Mouse (Mus musculus): ENCODE measurements around the gene Serinc5. TPM values are rescaled to one million over a fixed set of nuclear protein-coding genes. Genes with fewer than 3 reads are reported as not detected.

Serinc5 gene
- polyA plus RNA-seq, 1 experiment from 2014 or later = 11.0 TPM

GRCm38 (mm10) chr13:92711821-92712220 lies 100.9 kb downstream of the Serinc5 start:
- WGBS = 88% methylated on average over 1 of the region's 1 CpGs
- no peaks in the 10 kb centered on the region for H3K27me3 ChIP-seq (ENCODE audit: control insufficient read depth, insufficient read depth, low read length)
- no peak overlapping the region for H3K9ac ChIP-seq (ENCODE audit: low read length)
- no peak overlapping the region for H3K4me3 ChIP-seq (ENCODE audit: control insufficient read depth in 1 of 2, insufficient read depth in 1 of 2, low read depth in 1 of 2, low read length in 2 of 2)
- H3K4me1 ChIP-seq (ENCODE audit: control insufficient read depth in 2 of 2, insufficient read depth in 2 of 2, low read length in 2 of 2) = no peaks in the 10 kb centered on the region
- peaks cover 17% of the 10 kb centered on the region for H3K36me3 ChIP-seq (ENCODE audit: control insufficient read depth, insufficient read depth, low read length)
- no peaks in the 10 kb centered on the region for H3K9me3 ChIP-seq (ENCODE audit: control insufficient read depth, low read length)
- no peak overlapping the region for H3K27ac ChIP-seq (replicated peaks in 1 of 2; ENCODE audit: control insufficient read depth in 1 of 2, insufficient read depth in 1 of 2, low read depth in 2 of 2, low read length in 2 of 2)
- H3K4me2 ChIP-seq (ENCODE audit: low read length) = no peak overlapping the region
- no peak for ATAC-seq (ENCODE audit: insufficient number of reproducible peaks, insufficient read depth, low FRiP score, low read depth)

- WGBS = 79% methylated on average over 4 of the region's 4 CpGs
- no peak for ATAC-seq (ENCODE audit: insufficient number of reproducible peaks, insufficient read depth, low FRiP score, low read depth)
- Histone ChIP-seq H3K4me2 (ENCODE audit: low read length) (no peak overlapping the region), H3K9me3 (ENCODE audit: control insufficient read depth, low read length) (no peaks in the 10 kb centered on the region), H3K4me3 (ENCODE audit: control insufficient read depth in 1 of 2, insufficient read depth in 1 of 2, low read depth in 1 of 2, low read length in 2 of 2) (no peak overlapping the region), H3K27me3 (ENCODE audit: control insufficient read depth, insufficient read depth, low read length) (no peaks in the 10 kb centered on the region), H3K27ac (replicated peaks in 1 of 2; ENCODE audit: control insufficient read depth in 1 of 2, insufficient read depth in 1 of 2, low read depth in 2 of 2, low read length in 2 of 2) (no peak overlapping the region), H3K36me3 (ENCODE audit: control insufficient read depth, insufficient read depth, low read length) (peaks cover 10% of the 10 kb centered on the region), H3K4me1 (ENCODE audit: control insufficient read depth in 2 of 2, insufficient read depth in 2 of 2, low read length in 2 of 2) (no peaks in the 10 kb centered on the region), H3K9ac (ENCODE audit: low read length) (no peak overlapping the region)
Measured at GRCm38 (mm10) chr13:92712619-92713018, 101.7 kb downstream of the Serinc5 start.

GRCm38 (mm10) chr13:92717851-92718665 lies 107.2 kb downstream of the Serinc5 start:
- no peak for ATAC-seq (ENCODE audit: insufficient number of reproducible peaks, insufficient read depth, low FRiP score, low read depth)
- Histone ChIP-seq H3K4me3 (ENCODE audit: control insufficient read depth in 1 of 2, insufficient read depth in 1 of 2, low read depth in 1 of 2, low read length in 2 of 2) (no peak overlapping the region), H3K4me2 (ENCODE audit: low read length) (no peak overlapping the region), H3K36me3 (ENCODE audit: control insufficient read depth, insufficient read depth, low read length) (no peaks in the 10 kb centered on the region), H3K27ac (replicated peaks in 1 of 2; ENCODE audit: control insufficient read depth in 1 of 2, insufficient read depth in 1 of 2, low read depth in 2 of 2, low read length in 2 of 2) (no peak overlapping the region), H3K4me1 (ENCODE audit: control insufficient read depth in 2 of 2, insufficient read depth in 2 of 2, low read length in 2 of 2) (no peaks in the 10 kb centered on the region), H3K27me3 (ENCODE audit: control insufficient read depth, insufficient read depth, low read length) (no peaks in the 10 kb centered on the region), H3K9me3 (ENCODE audit: control insufficient read depth, low read length) (no peaks in the 10 kb centered on the region), H3K9ac (ENCODE audit: low read length) (no peak overlapping the region)
- 87% methylated on average over 3 of the region's 3 CpGs for WGBS

GRCm38 (mm10) chr13:92721006-92721405 lies 110.1 kb downstream of the Serinc5 start:
- Histone ChIP-seq H3K27ac (replicated peaks in 1 of 2; ENCODE audit: control insufficient read depth in 1 of 2, insufficient read depth in 1 of 2, low read depth in 2 of 2, low read length in 2 of 2) (no peak overlapping the region), H3K4me2 (ENCODE audit: low read length) (no peak overlapping the region), H3K9me3 (ENCODE audit: control insufficient read depth, low read length) (no peaks in the 10 kb centered on the region), H3K9ac (ENCODE audit: low read length) (no peak overlapping the region), H3K27me3 (ENCODE audit: control insufficient read depth, insufficient read depth, low read length) (no peaks in the 10 kb centered on the region), H3K4me1 (ENCODE audit: control insufficient read depth in 2 of 2, insufficient read depth in 2 of 2, low read length in 2 of 2) (no peaks in the 10 kb centered on the region), H3K36me3 (ENCODE audit: control insufficient read depth, insufficient read depth, low read length) (no peaks in the 10 kb centered on the region), H3K4me3 (ENCODE audit: control insufficient read depth in 1 of 2, insufficient read depth in 1 of 2, low read depth in 1 of 2, low read length in 2 of 2) (no peak overlapping the region)
- no peak for ATAC-seq (ENCODE audit: insufficient number of reproducible peaks, insufficient read depth, low FRiP score, low read depth)
- 74% methylated on average over 4 of the region's 4 CpGs for WGBS

- no peak overlapping the region for H3K27ac ChIP-seq (replicated peaks in 1 of 2; ENCODE audit: control insufficient read depth in 1 of 2, insufficient read depth in 1 of 2, low read depth in 2 of 2, low read length in 2 of 2)
- no peak for ATAC-seq (ENCODE audit: insufficient number of reproducible peaks, insufficient read depth, low FRiP score, low read depth)
- H3K27me3 ChIP-seq (ENCODE audit: control insufficient read depth, insufficient read depth, low read length) = no peaks in the 10 kb centered on the region
- no peak overlapping the region for H3K9ac ChIP-seq (ENCODE audit: low read length)
- H3K9me3 ChIP-seq (ENCODE audit: control insufficient read depth, low read length) = no peaks in the 10 kb centered on the region
- H3K36me3 ChIP-seq (ENCODE audit: control insufficient read depth, insufficient read depth, low read length) = no peaks in the 10 kb centered on the region
- no peaks in the 10 kb centered on the region for H3K4me1 ChIP-seq (ENCODE audit: control insufficient read depth in 2 of 2, insufficient read depth in 2 of 2, low read length in 2 of 2)
- no peak overlapping the region for H3K4me3 ChIP-seq (ENCODE audit: control insufficient read depth in 1 of 2, insufficient read depth in 1 of 2, low read depth in 1 of 2, low read length in 2 of 2)
- H3K4me2 ChIP-seq (ENCODE audit: low read length) = no peak overlapping the region
- WGBS = 51% methylated on average over 5 of the region's 5 CpGs
Measured at GRCm38 (mm10) chr13:92722389-92722788, 111.5 kb downstream of the Serinc5 start.

- WGBS = 35% methylated on average over 13 of the region's 13 CpGs
- Histone ChIP-seq H3K4me1 (ENCODE audit: control insufficient read depth in 2 of 2, insufficient read depth in 2 of 2, low read length in 2 of 2) (peaks cover 0 to 2% of the 10 kb centered on the region in 2 experiments; a peak in 2 of 4 replicates), H3K27ac (replicated peaks in 1 of 2; ENCODE audit: control insufficient read depth in 1 of 2, insufficient read depth in 1 of 2, low read depth in 2 of 2, low read length in 2 of 2) (no peak overlapping the region), H3K4me3 (ENCODE audit: control insufficient read depth in 1 of 2, insufficient read depth in 1 of 2, low read depth in 1 of 2, low read length in 2 of 2) (no peak overlapping the region), H3K4me2 (ENCODE audit: low read length) (peak overlapping the region; percentile 26), H3K27me3 (ENCODE audit: control insufficient read depth, insufficient read depth, low read length) (peaks cover 6% of the 10 kb centered on the region; the same call in 1 of the 2 replicates), H3K9me3 (ENCODE audit: control insufficient read depth, low read length) (no peaks in the 10 kb centered on the region), H3K36me3 (ENCODE audit: control insufficient read depth, insufficient read depth, low read length) (no peaks in the 10 kb centered on the region), H3K9ac (ENCODE audit: low read length) (no peak overlapping the region)
- no peak for ATAC-seq (ENCODE audit: insufficient number of reproducible peaks, insufficient read depth, low FRiP score, low read depth)
Measured at GRCm38 (mm10) chr13:92729811-92730210, 118.9 kb downstream of the Serinc5 start.

GRCm38 (mm10) chr13:92731811-92732210 lies 120.9 kb downstream of the Serinc5 start:
- H3K4me1 ChIP-seq (ENCODE audit: control insufficient read depth in 2 of 2, insufficient read depth in 2 of 2, low read length in 2 of 2) = peaks cover 0 to 2% of the 10 kb centered on the region in 2 experiments; a peak in 2 of 4 replicates
- H3K9ac ChIP-seq (ENCODE audit: low read length) = no peak overlapping the region
- no peak for ATAC-seq (ENCODE audit: insufficient number of reproducible peaks, insufficient read depth, low FRiP score, low read depth)
- H3K9me3 ChIP-seq (ENCODE audit: control insufficient read depth, low read length) = no peaks in the 10 kb centered on the region
- no peaks in the 10 kb centered on the region for H3K36me3 ChIP-seq (ENCODE audit: control insufficient read depth, insufficient read depth, low read length)
- H3K27me3 ChIP-seq (ENCODE audit: control insufficient read depth, insufficient read depth, low read length) = peaks cover 6% of the 10 kb centered on the region; the same call in 1 of the 2 replicates
- 62% methylated on average over 6 of the region's 6 CpGs for WGBS
- no peak overlapping the region for H3K4me3 ChIP-seq (ENCODE audit: control insufficient read depth in 1 of 2, insufficient read depth in 1 of 2, low read depth in 1 of 2, low read length in 2 of 2)
- H3K4me2 ChIP-seq (ENCODE audit: low read length) = no peak overlapping the region
- no peak overlapping the region for H3K27ac ChIP-seq (replicated peaks in 1 of 2; ENCODE audit: control insufficient read depth in 1 of 2, insufficient read depth in 1 of 2, low read depth in 2 of 2, low read length in 2 of 2)
